Mouse (Mus musculus) retina, adult 2 months (tissue): Measurements from ENCODE around the gene Exoc2.

Experiments
- DNase-seq: peaks from one replicate; pipeline ENCODE4 v3.0.0-alpha.2; 2012; ENCODE audit warnings: low read depth, low spot score

The Exoc2 gene

GRCm38 (mm10) chr13:30972102-30972501 lies 1.8 kb downstream of the Exoc2 start:
- no peak for DNase-seq

DNA sequence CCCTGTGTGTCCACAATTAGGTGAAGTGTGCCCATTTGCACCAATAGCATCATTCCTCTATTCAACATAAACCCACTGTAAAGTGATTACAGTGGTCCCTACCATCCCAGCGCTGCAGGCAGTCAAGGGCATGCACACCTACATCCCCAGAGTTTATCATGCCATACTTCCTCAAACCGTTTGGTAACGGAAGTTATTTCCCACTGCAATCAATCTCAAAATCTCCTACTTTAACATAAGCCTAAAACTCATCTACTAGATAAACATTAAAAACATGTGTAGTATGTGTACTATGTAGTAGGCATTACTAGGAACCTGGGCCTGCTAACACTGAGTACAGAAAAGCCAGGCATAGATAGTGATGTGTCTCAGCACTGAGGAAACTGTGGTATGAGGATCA lies 2.8 kb downstream of the Exoc2 start:
- DNase-seq = no peak

GRCm38 (mm10) chr13:30968311-30968710 lies 5.6 kb downstream of the Exoc2 start:
- DNase-seq = no peak

DNA sequence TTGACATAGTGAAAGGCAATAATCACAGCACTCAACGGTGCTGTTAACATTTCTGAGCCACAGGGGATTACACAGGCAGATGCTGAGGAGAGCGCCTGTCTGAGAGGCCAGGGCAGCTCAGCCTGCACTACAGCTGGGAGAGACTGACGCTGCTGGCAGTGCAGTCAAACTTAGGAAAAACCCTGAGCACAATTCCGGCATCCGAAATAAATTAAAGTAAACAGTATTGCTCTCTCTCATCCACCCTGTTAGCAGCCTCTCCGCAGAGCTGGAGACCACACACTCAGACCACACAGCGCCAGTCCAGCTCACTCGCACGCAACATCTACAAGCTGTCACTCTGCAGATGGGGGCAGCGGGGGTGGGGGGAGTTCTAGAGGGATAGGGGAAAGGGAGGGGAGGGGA lies 7.4 kb downstream of the Exoc2 start:
- no peak for DNase-seq

DNA sequence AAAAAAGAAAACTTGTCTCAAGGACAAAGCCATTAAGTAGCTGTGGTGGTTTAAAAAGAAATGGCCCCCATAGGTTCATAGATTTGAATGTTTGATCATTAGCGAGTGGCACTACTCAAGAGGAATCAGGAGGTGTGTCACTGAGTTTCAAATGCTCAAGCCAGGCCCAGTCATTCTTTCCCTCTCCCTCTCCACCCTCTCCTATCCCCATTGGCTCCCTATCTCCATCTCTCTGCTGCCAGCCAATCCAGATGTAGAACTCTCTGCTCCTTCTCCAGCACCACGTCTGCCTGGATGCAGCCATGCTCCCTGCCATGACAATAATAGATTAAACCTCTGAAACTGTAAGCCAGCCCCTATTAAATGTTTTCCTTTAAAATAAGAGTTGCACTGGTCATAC lies 12.0 kb downstream of the Exoc2 start:
- no peak for DNase-seq

- no peak for DNase-seq
These were observed 13.2 kb downstream of the Exoc2 start for GRCm38 (mm10) chr13:30960714-30961113.

DNA sequence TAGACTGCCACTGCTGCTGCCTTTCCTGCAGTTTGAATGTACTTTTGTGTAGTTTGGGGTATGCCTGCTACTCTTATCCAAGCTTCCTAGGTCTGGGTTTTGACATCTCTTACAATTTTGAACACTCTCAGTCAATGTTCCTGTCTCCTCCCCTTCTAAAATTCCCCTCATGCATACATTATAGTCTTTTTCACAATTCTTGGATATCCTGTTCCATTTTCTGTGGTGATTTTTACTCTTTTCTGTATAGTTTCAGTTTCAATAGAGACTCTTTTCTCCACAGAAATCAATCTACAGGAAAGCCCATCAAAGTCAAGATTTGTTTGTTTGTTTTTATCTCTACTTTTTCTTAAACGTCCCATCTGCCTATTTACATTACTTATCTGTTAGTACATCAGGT lies 20.3 kb downstream of the Exoc2 start:
- no peak for DNase-seq

- DNase-seq = no peak
These were observed 21.8 kb downstream of the Exoc2 start for GRCm38 (mm10) chr13:30952044-30952443.

DNA sequence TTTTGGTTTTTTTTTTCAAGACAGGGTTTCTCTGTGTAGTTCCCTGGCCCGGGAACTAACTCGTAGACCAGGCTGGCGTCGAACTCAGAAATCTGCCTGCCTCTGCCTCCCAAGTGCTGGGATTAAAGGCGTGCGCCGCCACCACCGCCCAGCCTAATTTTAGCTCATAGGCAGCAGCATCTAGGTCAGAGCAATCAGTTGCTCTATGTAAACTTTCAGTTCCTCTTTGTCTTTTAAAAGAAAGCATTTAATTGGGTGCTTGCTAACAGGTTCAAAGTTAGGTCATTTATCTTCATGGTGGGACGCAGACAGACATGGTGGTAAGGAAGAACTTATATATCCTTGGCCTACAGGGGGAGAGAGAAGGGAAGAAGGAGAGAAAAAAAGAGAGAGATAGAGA lies 24.7 kb downstream of the Exoc2 start:
- DNase-seq = no peak

GRCm38 (mm10) chr13:30947540-30947939 lies 26.4 kb downstream of the Exoc2 start, which contains the start of gene Hus1b:
TSS of gene Hus1b (minus strand) at chr13:30947759.
- no peak for DNase-seq

DNA sequence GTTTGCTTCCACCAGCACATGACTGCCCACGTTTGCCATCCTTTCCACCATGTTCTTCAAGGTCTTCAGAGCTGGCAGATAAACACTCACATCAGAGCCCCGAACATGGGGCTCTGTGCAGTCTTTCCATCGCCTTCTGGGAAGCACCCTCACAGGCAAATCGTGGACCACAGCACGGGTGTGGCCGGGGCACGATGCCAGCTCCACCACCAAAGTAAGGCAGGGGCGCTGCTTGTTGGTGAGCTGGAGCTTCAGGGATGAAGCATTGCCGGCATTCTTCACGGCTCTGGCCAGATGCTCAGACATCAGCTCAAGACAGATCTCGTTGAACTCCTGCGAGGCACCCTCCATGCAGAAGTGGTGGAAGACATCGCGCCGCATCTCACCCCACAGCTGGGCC lies 26.8 kb downstream of the Exoc2 start:
- no peak for DNase-seq

GRCm38 (mm10) chr13:30945788-30946187 lies 28.1 kb downstream of the Exoc2 start:
- no peak for DNase-seq

DNA sequence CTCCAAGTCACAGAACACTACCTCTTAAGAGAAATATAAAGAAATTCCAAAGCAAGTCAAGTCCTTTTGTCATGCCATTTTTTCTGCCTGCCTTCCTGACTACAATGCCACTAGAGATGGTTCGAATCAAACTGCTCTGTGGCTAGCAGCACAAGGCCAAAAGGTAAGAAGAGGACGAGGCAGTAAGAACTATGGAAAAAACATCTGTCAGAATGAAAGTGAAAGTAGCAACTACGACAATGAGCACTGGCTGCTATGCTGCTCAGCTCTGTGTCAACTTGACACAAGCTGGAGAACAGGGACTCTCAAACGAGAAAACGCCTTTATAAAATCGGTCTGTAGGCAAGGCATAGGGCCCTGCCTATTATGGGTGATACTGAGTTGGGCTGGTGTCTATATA lies 40.9 kb downstream of the Exoc2 start:
- DNase-seq = no peak

GRCm38 (mm10) chr13:30931613-30932012 lies 42.3 kb downstream of the Exoc2 start:
- no peak for DNase-seq

GRCm38 (mm10) chr13:30929119-30929518 lies 44.8 kb downstream of the Exoc2 start:
- no peak for DNase-seq

DNA sequence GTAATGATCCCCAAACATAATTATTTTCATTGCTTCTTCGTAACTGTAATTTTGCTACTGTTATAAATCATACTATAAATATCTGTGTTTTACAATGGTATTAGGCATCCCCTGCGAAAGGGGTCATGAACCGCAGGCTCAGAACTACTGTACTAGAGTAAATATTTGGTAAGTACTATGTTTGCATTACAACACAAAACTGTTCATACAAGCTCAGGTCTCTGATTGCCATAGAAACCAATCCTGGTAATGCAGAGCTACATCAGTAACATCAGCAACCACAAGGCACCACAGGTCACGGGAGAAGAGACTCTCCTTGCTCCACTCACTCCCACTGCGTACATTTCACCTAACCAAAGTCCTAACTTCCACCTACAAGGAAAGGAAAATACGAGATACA lies 49.6 kb downstream of the Exoc2 start:
- DNase-seq = no peak

GRCm38 (mm10) chr13:30921914-30922313 lies 52.0 kb downstream of the Exoc2 start:
- DNase-seq = no peak

DNA sequence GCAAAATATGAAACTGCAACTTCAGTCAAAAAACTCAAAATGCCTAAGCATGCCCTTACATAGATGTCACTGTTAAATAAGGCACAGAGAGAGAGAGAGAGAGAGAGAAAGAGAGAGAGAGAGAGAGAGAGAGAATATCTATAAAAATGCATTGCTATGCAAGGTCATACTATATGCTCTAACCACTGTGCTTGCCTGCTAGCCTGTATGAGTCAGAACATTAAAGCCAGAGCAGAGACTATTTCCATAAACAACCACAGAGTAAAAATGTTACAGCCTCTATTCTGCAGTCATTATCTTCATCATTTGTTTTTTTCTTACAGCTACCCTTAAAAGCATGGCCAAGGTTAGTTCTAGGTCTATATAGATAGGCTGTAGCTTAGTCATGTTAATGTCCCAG lies 60.1 kb downstream of the Exoc2 start:
- DNase-seq = no peak

GRCm38 (mm10) chr13:30913028-30913427 lies 60.9 kb downstream of the Exoc2 start:
- no peak for DNase-seq

DNA sequence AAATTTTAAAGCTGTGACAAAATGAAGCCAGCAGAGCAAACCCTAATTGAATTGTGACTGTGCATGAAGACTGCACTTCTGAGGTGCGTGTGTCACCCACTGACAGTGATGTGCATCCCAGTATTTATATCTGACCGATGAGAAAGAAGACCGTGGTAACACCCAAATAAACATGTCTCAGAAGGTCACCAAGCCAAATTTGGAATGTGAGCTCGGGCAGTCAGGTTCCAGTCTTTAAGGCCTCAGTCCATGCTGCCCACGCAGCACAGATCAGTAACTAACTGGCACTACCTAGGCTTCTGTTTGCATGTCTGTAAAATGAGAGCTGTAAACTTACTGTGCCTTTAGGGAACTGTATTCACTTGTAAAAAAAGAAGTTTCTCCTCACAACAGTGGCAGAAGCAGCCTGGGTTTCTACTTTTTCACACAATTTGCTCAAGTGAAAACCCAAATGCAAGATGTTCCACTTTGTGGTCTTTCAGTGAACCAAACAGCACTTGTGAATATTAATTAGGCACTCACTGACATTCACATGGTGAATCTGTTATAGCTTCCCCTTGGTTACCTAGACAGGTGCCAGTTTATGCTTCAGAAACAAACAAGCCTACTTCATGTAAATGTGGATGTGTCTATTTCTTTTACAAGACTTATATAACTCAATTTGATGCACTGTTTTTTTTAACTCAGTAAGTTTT lies 61.8 kb downstream of the Exoc2 start:
- DNase-seq = no peak

GRCm38 (mm10) chr13:30910889-30911288 lies 63.0 kb downstream of the Exoc2 start:
- no peak for DNase-seq

DNA sequence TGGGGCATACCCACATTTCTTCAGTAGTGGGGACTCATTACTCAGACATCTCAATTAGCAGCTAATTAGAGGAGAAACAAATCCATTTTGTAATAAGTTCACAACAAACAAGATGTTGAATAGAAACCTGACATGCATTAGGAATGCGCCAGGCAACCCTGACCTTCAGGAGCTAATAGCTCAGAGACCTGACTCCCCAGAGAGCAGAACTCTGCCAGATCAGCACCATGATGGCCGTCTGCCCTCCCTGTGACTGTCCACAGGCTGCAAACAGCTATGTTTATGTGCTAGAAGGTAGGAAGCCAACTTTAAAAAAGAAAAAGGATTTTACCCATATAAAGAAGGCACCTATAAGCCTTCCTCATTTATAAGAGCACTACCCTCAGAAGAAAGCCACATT lies 71.6 kb downstream of the Exoc2 start:
- DNase-seq = no peak

DNA sequence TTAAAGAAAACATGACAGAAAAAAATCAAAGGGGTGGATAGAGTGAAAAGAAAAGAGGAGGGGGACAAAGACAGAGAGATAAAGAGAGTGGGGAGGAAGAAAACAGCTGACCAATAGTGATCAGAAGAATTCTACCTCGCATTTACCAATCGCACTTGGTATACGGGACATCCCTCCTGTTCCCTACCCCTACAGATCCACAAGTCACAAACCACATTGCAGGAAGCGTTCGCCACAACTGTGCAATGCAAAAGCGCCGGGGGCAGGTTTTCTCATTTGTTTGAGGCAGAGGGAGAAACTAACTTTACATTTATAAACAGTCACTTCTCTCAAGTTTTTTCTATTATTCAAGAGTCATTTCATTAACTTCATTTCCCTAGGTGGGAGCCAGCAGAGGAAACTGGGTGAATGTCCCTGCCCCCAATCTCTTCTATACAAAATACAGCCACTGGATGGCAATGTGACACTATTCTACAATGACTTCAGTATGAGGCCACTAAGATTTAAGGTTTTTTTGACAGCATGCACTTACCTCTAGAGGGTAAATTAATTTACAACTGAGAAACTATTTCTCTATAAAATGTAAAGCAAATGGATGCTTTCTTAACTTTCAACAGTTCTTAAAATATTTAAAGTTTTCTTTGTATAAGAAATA lies 72.4 kb downstream of the Exoc2 start:
- DNase-seq = peak; percentile 2
